Mouse (Mus musculus) frontal cortex, adult 2 months (tissue): ENCODE data around the gene Atoh1. TPM values are rescaled to one million over a fixed set of nuclear protein-coding genes. Genes with fewer than 3 reads are reported as not detected.
A peak's percentile ranks its signal among the peaks of the same experiment; 100 is the strongest.

Source experiments
- DNase-seq, 2 experiments: peaks; one replicate each; pipeline ENCODE4 v3.0.0; 2022; ENCODE audit warnings: low spot score in 1 of 2; ENCODE audit errors: extremely low spot score in 1 of 2
- polyA plus RNA-seq: library from polyadenylated mRNA; depleted of rRNA; stranded (reverse); fragments of >200 nt; gene quantifications from 2 replicates; pipeline ENCODE4 v1.2.3, GENCODE M21; 2012; rRNA removed

Gene Atoh1
- not detected in 2 replicates for polyA plus RNA-seq

DNA sequence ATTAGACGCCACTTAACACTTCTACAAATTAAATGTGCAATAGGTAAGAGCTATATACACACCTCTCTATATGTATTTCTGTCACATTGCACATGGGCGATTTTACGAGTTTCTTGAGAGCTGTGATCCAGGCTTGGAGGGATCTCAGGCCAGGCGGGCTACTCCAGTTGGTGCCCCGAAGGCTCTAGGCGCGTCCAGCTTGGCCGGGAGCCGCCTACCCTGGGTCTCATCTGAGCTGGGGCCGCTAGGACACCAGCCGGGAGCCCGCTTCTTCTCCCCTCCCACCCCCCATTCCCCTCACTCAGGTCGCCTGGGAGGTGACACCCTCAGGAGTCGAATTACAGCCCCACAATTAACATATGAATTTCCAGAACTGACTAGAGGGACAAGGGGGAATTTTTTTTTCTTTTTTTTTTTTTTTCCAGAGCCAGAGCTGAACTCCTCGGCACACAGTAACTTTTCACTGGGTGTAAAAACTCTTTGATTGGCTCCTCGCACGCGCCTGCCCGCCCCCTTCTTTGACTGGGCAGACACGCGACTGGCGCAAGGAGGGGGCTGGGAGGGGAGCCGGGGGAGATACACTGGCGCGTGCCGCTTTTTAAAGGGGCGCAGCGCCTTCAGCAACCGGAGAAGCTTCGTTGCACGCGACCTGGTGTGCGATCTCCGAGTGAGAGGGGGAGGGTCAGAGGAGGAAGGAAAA is at the start of gene Atoh1:
Atoh1 (plus strand) TSS at position 627 of the 700 bp plus-strand sequence.
- DNase-seq: no peak

DNA sequence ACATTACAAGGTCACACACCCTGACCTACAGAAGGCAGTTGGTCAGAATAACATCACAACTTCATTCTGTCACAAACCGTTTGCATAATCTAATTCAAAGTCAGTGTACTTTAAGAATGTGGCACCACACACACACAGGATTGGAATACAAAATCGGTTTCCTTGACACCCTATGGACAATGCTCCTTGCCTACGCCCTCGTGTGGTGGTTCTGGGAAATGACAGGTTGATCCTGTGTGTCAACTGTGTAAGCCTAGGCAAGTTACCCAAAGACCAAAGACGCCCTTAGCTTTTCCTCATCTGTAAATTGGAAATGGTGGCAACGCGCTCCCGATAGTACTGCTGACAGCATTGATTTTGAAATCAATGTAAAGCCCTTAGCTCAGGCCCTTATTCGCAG is 45.0 kb upstream of the Atoh1 start:
- peak in 1 of 2 experiments; percentile 71 for DNase-seq

DNA sequence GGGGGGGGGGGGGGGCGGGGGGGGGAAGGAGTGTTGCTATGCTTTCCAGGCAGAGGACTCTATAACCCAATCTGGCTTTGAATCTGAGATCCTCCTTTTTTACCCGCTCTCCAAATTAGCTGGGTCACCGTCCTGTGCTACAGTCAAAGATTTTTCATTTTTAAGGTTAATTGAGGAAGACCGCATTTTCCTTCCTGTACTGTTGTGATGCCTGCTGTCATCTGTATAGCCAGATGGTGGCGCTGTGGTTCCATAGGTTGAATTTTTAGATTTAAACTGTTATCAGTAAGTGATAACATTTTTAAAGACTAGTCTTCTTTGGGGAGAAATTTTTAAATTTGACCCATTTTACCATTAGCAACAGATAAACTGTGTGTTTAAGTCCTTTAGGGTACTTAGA is 44.0 kb upstream of the Atoh1 start:
- peak in 1 of 2 experiments; percentile 74 for DNase-seq

DNA sequence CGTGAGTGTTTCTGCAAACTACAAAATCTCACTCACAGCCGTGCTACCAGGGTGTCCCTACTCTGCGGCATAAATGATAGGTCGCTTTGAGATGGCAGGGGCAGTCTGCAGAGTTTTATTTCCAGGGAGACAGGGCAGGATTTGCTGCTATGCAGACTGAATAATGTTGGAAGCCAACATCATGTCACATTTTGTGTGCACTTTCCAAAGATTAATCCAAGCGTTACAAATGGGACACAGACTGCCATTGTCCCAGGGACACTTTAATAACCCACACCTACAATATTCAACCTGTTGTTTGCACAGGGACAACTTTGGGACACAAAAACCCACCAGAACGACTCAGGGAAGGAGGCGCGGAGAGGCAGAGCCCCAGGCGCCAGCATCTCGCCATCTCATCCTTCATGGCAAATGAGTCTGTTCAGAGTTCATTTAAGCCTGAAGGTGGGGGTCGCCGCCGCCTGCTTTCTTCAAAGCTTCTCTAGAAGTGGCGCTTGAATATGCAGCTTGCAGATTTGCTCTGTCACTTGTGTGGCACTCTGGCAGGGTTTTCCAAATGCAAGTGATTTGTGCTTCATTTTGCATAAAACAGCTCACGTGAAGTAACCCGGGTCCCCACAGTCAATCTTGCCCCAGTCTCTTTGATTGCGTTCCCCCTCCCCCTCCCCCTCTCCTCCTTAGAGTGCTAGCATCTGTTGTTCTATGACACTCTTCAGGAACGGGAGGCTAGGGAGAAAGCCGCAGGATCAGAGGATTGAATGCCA is 40.6 kb upstream of the Atoh1 start:
- no peak for DNase-seq

DNA sequence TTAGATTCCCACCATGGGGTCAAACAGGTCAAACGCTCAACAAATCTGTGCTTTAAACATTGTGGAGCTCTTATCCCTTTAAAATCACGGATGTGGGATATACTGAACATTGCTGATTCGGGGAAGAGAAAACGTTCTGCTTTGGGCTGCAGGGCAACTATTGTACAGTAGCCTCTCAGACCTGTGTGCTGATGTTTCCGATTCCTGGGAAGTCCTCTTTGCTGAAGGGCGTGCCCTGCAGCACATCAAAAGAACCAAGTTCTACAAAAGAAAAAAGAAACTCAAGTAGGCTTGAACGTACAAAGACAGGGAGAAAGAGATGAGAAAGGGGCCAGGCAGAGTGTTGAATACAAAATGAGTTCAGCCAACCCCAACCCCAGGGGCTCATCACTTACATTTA is 34.2 kb upstream of the Atoh1 start:
- DNase-seq: no peak

DNA sequence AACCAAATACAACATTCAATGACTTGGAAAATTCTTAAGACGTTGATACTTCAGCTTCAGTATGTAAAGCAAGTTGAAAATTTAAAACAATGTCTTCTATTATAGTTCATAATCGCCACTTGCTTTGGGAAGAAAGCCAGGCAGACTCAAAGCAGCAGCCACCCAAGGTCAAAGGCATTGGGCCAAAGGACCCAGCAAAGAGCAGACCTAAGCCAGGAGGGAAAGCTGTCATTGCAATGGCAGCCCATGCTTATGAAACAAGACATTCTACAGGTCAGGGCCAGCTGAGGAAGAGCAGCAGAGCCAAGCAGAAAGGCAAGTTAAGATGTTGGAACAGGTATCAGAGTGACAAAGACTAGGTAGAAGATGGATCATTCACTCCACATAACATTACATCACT is 25.3 kb upstream of the Atoh1 start:
- DNase-seq: no peak

DNA sequence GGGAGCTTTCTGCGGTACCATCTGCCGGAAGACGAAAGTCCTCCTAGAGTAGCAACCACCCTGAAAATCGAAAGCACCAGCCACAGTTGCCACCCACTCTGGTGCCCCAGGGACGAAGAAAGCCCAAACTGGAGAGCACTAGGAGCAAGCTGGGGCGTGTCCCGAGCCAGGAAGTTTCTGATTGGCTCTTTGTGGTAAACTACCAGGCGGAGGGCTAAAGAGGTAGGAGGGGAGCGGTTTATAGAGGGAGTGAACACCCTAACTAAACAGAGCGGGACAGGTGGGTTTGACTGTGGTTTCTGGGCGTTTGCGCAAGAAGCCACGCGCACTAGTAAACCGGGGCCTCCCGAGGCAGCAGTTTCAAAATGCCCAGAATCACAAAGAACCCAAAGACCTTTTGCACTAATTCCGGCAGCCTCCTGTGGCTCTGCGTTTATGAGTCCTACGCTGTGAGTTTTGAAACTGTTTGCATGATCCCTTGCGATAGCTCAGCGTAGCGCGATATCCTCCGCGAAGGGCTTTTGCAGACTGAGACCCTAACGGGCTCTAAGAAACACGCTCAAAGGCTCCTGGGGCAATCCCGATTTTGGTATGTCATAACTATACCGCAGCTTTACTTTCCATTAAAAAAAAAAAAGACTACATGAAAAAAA is 1.0 kb upstream of the Atoh1 start:
- DNase-seq: no peak

DNA sequence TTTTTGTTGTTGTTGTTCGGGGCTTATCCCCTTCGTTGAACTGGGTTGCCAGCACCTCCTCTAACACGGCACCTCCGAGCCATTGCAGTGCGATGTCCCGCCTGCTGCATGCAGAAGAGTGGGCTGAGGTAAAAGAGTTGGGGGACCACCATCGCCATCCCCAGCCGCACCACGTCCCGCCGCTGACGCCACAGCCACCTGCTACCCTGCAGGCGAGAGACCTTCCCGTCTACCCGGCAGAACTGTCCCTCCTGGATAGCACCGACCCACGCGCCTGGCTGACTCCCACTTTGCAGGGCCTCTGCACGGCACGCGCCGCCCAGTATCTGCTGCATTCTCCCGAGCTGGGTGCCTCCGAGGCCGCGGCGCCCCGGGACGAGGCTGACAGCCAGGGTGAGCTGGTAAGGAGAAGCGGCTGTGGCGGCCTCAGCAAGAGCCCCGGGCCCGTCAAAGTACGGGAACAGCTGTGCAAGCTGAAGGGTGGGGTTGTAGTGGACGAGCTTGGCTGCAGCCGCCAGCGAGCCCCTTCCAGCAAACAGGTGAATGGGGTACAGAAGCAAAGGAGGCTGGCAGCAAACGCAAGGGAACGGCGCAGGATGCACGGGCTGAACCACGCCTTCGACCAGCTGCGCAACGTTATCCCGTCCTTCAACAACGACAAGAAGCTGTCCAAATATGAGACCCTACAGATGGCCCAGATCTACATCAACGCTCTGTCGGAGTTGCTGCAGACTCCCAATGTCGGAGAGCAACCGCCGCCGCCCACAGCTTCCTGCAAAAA is 496 bp downstream of the Atoh1 start:
- DNase-seq: no peak

DNA sequence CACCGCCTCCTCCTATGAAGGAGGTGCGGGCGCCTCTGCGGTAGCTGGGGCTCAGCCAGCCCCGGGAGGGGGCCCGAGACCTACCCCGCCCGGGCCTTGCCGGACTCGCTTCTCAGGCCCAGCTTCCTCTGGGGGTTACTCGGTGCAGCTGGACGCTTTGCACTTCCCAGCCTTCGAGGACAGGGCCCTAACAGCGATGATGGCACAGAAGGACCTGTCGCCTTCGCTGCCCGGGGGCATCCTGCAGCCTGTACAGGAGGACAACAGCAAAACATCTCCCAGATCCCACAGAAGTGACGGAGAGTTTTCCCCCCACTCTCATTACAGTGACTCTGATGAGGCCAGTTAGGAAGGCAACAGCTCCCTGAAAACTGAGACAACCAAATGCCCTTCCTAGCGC is 1.1 kb downstream of the Atoh1 start:
- DNase-seq: no peak

DNA sequence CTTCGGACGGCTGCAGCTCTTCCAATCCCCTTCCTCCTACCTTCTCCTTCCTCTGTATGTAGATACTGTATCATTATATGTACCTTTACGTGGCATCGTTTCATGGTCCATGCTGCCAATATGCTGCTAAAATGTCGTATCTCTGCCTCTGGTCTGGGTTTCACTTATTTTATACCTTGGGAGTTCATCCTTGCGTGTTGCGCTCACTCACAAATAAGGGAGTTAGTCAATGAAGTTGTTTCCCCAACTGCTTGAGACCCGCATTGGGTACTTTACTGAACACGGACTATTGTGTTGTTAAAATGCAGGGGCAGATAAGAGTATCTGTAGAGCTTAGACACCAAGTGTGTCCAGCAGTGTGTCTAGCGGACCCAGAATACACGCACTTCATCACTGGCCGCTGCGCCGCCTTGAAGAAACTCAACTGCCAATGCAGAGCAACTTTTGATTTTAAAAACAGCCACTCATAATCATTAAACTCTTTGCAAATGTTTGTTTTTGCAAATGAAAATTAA is 1.6 kb downstream of the Atoh1 start:
- DNase-seq: no peak

DNA sequence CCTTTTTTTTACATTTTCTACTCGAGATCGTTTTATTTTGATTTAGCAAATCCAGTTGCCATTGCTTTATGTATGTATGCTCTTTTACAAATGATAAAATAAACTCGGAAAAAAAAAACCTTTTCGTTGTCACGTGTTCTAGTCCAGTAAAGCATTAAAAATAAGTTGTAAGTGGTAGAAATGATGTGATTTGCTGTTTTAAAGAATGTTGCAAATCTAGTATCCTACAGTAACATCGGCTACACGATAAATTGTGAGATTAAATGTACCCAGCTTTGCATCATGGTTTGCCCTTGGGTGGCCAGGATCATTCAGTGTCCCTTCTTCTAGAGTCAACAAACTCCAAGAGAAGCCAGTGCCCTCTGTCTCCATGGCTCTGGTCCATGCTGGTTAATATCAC is 2.2 kb downstream of the Atoh1 start:
- DNase-seq: no peak

DNA sequence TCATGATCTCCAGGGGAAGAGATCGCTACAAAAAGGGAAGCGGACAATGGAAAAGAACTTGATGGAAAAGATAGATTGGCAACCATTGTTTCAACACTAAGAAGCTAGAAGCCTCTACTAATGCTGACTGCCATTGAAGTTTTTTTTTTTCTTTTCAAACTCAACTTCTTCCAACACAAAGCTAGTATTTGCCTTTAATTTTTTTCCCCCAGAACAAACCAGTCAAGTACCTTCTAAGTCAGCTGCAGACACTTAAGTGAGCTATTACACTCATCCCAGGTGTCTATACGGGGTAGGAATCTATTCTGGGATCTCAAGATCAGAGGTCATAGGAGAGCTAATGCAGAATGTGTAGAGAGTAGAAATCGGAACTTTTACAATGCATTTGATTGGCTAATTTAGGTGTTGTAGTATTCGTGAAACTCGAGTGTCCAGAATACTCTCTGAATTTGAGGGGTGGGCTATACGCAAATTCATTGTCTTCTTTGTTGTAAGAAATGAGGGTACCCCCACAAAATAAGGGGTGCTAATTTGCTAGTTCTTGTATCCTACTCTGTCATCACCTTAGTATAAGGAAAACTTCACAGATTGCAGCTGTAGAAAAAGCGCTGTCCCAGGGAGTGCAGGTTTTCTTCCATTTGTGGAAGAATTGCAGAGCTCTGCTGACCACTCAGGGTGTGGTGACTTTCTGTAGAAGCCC is 2.8 kb downstream of the Atoh1 start:
- no peak for DNase-seq

DNA sequence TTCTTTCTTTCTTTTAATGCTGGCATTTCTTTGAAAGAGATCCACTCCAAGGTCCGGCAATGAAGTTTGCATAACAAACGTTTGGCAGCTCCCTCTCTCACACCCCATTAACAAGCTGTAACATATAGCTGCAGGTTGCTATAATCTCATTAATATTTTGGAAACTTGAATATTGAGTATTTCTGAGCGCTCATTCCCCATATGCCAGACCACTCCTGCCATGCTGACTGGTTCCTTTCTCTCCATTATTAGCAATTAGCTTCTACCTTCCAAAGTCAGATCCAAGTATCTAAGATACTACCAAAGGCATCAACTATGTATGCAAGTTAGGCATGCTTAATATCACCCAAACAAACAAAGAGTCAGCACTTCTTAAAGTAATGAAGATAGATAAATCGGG is 4.4 kb downstream of the Atoh1 start:
- no peak for DNase-seq

DNA sequence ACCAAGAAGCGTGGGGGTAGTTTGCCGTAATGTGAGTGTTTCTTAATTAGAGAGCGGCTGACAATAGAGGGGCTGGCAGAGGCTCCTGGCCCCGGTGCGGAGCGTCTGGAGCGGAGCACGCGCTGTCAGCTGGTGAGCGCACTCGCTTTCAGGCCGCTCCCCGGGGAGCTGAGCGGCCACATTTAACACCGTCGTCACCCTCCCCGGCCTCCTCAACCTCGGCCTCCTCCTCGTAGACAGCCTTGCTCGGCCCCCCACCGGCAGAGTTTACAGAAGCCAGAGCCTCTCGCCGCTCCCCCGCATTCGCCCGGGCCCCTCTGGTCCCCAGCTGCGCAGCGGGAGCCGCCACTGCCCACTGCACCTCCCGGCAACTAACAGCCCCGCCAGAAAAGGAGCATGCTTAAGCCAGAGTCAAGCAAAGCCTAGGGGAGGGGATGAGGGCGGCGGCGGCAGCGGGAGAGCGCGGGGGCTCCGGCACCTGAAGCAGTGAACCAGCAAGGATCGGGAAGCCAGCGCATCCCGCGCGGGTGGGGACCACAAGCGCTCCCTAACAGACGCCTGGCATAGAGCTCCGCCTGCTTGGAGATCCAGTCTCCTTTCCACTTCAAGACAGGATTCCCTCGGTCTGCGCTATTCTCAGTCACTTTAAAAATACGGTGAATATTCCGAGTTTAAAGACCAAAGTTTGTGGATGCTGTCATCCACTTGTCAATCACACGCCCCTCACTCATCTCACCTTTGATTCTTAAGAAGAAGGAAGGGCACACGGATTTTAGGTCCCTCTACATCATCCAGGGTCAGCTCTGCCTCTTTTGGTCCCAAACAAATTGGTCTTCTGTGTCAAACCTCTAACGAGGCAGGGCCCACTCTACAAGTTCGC is 5.8 kb downstream of the Atoh1 start:
- no peak for DNase-seq

DNA sequence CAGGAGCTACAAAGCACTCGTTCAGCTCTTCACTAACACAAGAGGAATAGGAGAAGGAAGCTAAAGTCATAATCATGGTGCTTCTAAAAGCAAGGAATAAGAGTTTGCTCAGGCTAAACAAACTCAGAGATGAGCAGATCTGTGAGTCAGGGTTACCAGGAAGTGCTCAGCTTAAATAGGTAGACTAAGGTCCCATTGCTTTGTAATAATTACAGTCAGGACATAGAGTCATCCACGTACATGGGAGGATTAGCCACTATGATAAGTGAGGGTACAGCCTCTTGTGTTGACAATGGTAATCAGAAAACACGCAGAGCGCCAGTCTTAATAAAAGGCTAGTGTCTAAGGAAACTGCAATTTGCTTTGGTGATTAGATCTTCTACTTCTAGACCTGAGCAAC is 7.4 kb downstream of the Atoh1 start:
- DNase-seq: no peak

DNA sequence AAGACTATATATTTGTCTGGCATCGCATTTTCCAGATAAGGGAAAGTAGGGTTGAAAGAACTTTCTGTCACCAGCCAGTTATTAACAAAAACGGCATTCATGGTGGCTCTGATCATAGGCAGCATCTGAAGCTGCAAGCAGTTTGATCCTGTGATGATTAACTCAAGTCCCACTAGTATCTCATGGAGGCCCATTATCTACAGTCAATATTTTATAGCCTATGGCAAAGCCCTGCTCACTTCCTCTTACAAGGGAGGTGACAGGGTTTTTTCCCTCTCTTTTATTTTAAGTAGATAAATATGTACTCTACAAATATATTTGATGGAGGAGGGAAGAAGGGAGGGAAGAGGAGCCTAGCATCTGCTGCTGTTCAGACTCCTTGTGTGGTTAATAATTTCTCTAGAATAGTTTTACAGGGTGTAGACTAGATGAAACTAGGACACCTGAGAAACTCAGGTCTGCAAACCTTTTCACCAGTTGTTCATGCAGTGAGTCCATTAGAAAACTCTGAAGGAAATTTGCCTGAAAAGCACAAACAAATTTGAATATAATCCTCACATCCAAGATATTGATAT is 14.1 kb downstream of the Atoh1 start:
- no peak for DNase-seq

DNA sequence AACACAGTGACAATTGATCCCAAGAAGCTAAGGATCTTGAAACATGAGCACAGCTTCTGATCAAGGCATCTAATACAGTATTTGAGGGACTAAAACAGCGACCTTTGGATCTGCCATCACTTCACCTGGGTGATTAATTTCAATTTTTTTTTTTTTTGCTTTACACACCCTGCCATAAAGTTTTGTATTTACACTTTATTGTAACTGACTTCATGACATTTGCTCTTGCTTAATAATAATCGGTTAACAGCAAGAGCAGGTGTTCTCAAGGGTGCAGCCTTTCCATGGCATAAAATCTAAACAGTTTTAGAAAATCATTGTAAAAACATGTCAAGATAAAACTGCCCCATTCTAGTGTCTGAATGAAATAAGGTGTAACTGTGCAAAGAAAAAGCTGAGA is 25.6 kb downstream of the Atoh1 start:
- no peak for DNase-seq

DNA sequence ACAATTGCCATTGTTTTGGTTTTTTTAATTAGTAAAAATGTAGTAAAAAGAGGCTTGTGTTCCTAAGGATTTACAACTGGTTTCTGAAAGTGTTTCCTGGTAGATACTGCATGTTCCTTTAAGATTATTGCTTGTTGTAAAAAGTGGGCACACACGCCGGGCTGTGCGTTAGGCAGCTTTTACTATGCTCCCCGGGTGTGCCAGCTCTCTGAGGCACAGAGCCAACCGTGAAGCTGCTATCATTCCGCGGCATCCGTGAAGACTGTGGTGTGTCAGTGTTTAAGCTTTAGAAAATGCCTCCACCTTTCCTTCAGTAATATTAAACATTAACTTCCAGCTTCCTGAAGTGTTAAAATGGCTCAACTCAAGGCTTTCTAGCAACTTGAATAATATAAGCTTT is 35.0 kb downstream of the Atoh1 start:
- peak in 1 of 2 experiments; percentile 4 for DNase-seq

DNA sequence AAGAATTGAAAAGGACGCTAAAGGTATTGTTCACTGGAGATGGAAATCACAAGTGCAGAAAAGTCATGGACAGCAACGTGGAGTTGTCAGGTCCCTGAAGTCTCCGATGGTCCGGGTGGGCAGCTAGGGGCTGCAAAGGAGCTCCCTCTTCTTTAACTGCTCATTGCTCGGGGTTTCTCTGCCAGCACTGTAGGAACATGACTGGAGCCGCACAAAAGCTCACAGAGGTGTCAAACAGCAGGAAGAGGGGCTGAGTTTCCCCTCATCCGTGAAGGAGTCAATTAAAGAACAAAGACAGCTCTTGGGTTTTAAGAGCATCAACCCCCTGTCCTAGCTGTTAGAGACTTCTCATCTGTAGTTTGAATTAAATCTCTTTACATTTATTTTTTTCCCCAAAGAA is 44.5 kb downstream of the Atoh1 start:
- no peak for DNase-seq
